15 mouse cellular contexts compared by ENCODE assay signal in genomic region chr15:25587943-25588342, GRCm38 (mm10).
"Had no signal": no experiment of that assay in that cellular context is flagged by ENCODE, and none has a peak within 500 bp of the region (broad histone marks: within the 10 kb centered on the region; RNA-seq: fewer than 3 reads in every experiment).

No protein-coding gene starts in this region.

- H3K4me1 ChIP-seq: liver, embryonic 15.5 days; midbrain, embryonic 15.5 days; neural tube, embryonic 12.5 days had no signal

- DNase-seq: kidney, adult 9 months; kidney, postnatal 4 days; left cerebral cortex, postnatal 4 days; lung, adult 2 months; thymus, adult 2 months; thymus, postnatal 25 days had no signal

- H3K27me3 ChIP-seq: limb, embryonic 13.5 days; liver, embryonic 15.5 days; megakaryocyte, embryonic 14.5 days; midbrain, embryonic 15.5 days; neural tube, embryonic 12.5 days had no signal

- H3K27ac ChIP-seq: kidney, postnatal 0 days; layer of hippocampus, adult 2 months; limb, embryonic 13.5 days; liver, embryonic 15.5 days; macrophage; midbrain, embryonic 15.5 days; neural tube, embryonic 12.5 days; stomach, postnatal 0 days had no signal

- H3K4me3 ChIP-seq: layer of hippocampus, adult 2 months; limb, embryonic 13.5 days; liver, embryonic 15.5 days; megakaryocyte, embryonic 14.5 days; midbrain, embryonic 15.5 days; neural tube, embryonic 12.5 days had no signal

- H3K36me3 ChIP-seq: limb, embryonic 13.5 days; liver, embryonic 15.5 days; midbrain, embryonic 15.5 days; neural tube, embryonic 12.5 days had no signal
